Mouse (Mus musculus) kidney, postnatal 0 days (tissue): ENCODE measurements around the gene Tbc1d23. TPM values are rescaled to one million over a fixed set of nuclear protein-coding genes. Genes with fewer than 3 reads are reported as not detected.

Experiments
- ATAC-seq: fragments of 200-750 bp; cut with Nextera tagmentation; replicated peaks from 2 replicates; pipeline ENCODE4 v1.8.0; 2017; ENCODE audit warnings: low read depth, moderate number of reproducible peaks, moderate TSS enrichment, moderate library complexity; ENCODE audit not compliant: low FRiP score
- DNase-seq: peaks from one replicate; pipeline ENCODE4 v3.0.0-alpha.2; 2016; ENCODE audit warnings: low spot score
- H3K27ac ChIP-seq: fragments of 300-500 bp; sonication (generic); 2 replicates; pipeline ENCODE4 v1.5.1; 2014; ENCODE audit warnings: mild to moderate bottlenecking
- H3K27me3 ChIP-seq: fragments of 300-500 bp; sonication (generic); 2 replicates; pipeline ENCODE4 v1.6.1; 2014; ENCODE audit warnings: low read length, mixed read lengths; ENCODE audit not compliant: insufficient read depth
- H3K36me3 ChIP-seq: fragments of 300-500 bp; sonication (generic); 2 replicates; pipeline ENCODE4 v1.6.1; 2014; ENCODE audit warnings: low read length, mixed read lengths; ENCODE audit not compliant: insufficient read depth
- H3K4me1 ChIP-seq: fragments of 300-500 bp; sonication (generic); replicated peaks from 2 replicates; pipeline ENCODE4 v1.6.1; 2014; ENCODE audit warnings: antibody characterized with exemption, low read length, mixed read lengths; ENCODE audit not compliant: insufficient read depth
- H3K4me2 ChIP-seq: fragments of 300-500 bp; sonication (generic); 2 replicates; pipeline ENCODE4 v1.6.1; 2014; ENCODE audit warnings: mild to moderate bottlenecking, low read length, moderate library complexity, mixed read lengths
- H3K4me3 ChIP-seq: fragments of 300-500 bp; sonication (generic); replicated peaks from 2 replicates; pipeline ENCODE4 v1.5.1; 2014; ENCODE audit warnings: low read depth, low read length
- H3K9ac ChIP-seq: fragments of 300-500 bp; sonication (generic); 2 replicates; pipeline ENCODE4 v1.6.1; 2014; ENCODE audit warnings: low read depth, low read length
- H3K9me3 ChIP-seq: fragments of 300-500 bp; sonication (generic); replicated peaks from 2 replicates; pipeline ENCODE4 v1.6.1; 2016; ENCODE audit warnings: low read length, inconsistent platforms, mixed read lengths
- CTCF ChIP-seq: IDR thresholded peaks from 2 replicates; pipeline ENCODE4 v1.5.1; 2016; ENCODE audit warnings: antibody characterized with exemption, low read depth, mild to moderate bottlenecking, moderate library complexity
- WGBS: fragments of 180-500 bp; shearing (Covaris S2); extraction: QIAGEN DNeasy Blood & Tissue Kit; methylation state at CpG from one replicate; pipeline ENCODE4 v1.1.7; 2014; 5-methylcytosine and 5-hydroxymethylcytosine counted together
- polyA plus RNA-seq: library from polyadenylated mRNA; unstranded; fragments of >200 nt; fragmentation: Nextera tagmentation; extraction: Ambion mirVana; gene quantifications from 2 replicates; pipeline ENCODE4 v1.2.1, GENCODE M21; 2015

Gene Tbc1d23
- polyA plus RNA-seq = 22.5 and 24.7 TPM in 2 replicates

DNA sequence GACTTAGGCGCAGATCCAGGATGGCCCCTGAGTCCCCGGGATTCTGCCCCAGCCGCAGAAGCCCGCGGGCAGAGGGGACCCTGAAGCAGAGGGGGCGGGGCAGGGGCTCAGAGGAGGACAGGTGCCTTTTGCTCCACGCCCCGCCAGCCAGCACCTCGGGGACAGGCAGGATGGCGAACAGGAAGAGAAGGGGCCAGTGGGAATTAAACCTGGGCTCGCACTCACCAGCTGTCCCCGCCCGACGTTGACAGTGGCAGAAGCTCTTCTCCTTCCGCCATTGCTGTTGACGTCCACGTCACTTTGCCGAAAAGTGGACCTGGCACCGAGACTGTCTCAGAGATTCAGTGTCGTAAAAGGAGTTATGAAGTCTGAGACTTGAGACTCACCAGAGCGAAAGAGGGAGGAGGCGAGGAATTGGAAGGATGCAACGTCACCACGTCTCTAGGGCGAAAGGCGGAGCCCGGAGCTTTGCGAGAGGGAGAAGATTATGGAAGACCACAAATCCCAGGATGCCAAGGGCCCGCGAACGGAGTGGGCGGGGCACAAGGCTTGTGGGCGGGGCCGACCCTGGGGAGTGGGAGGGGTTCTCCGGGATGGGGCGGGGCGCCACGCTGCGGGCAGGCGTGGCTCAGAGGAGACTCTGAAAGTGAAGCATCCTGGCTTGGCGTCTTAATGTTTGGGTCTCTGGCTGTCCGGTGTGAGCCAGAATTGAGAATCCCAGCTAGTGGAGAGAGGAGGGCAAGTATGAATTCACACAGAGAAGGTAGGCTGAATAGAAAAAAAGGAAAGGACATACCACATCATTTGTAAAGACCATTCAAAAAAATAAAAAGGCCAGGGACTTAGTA lies at the start of gene Tbc1d23:
Tbc1d23 (minus strand) TSS at position 416 of the 848 bp plus-strand sequence.
- peak; percentile 100 for DNase-seq
- Histone ChIP-seq H3K4me2 (peak within 1 kb of the TSS; percentile 60), H3K9me3 (no peaks in the 10 kb centered on the region), H3K27ac (peak within 1 kb of the TSS; percentile 76), H3K4me3 (peak within 1 kb of the TSS; percentile 92), H3K4me1 (no peaks in the 10 kb centered on the region), H3K9ac (peak within 1 kb of the TSS; percentile 76), H3K27me3 (no peaks in the 10 kb centered on the region), H3K36me3 (no peaks in the 10 kb centered on the region)
- TF ChIP-seq CTCF = no peak
- under 1% methylated on average over 42 of the region's 42 CpGs for WGBS
- peak; percentile 100 for ATAC-seq

DNA sequence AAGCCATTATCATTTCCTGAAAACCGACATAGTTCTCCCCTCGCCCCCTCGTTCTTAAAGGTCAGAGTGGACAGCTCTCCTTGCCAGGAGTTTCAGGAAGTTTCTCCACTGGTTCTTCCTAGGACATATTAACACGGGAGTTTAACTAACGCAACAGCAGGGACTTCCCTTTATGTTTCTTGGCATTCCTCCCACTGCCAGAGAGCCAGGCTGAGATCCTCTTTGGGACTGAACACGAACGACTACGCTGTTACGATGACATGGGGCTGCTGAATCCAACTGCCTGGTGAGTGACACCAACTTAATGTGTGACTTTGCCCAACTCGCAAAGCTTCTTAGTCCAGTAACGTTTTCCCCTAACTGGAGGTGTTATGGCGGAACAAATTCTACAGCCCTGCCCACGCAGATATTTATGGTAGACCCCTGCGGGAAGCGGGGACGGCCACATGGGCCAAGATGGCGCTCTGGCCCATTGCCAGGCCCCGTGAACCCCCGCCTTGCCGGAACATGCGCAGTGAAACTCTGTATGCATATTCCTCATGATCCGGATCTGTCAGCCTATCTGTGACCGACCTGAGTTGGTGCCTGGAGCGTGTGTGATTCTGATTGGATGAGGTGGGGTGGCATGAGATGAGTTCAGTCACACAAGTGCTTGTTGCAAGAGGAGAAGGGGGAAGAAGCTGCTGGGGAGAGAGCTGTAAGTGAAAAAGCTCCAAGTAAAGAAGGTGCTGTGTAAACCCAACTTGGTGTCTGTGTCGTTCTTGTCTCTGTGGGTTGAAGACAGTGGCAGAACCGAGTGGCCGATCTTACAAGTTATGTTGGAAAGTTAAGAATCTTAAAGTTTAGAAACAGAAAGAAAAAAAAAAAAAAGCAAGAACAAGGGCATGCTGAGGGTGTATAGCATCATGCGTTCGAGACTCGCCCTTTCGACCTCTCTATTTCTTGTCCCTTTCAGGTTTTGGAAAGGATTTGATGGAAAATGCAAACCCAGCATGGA lies 49.2 kb upstream of the Tbc1d23 start:
- Histone ChIP-seq H3K4me3 (no peak overlapping the region), H3K9me3 (no peaks in the 10 kb centered on the region), H3K9ac (no peak overlapping the region), H3K27me3 (no peaks in the 10 kb centered on the region), H3K27ac (no peak overlapping the region), H3K36me3 (no peaks in the 10 kb centered on the region), H3K4me1 (no peaks in the 10 kb centered on the region), H3K4me2 (no peak overlapping the region)
- no peak for TF ChIP-seq CTCF
- WGBS = 82% methylated on average over 31 of the region's 31 CpGs
- ATAC-seq (no peak), DNase-seq (peak; percentile 28)

DNA sequence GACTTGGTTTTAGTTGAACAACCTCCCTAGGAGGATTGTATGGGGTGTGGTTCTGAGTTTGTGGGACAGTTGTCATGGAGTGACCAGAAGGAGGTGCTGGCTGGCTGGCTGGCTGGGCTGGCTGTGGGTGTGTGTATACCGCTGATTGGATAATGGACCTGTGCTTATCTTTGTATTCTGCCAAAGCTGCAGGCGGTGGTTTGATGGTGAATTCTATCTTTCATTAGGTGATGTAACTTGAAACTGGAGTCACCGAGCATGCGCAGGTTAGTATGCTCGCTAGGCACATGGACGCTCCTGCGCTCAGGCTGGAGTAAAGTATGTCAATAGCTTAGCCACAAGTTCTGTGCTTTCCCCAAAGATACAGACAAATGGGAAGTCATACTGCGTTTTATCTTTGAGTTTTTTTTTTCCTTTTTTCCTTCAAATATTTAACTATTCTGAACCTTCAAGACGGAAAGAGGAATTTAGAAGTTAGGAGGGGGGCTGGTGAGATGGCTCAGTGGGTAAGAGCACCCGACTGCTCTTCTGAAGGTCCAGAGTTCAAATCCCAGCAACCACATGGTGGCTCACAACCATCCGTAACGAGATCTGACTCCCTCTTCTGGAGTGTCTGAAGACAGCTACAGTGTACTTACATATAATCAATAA lies 47.8 kb upstream of the Tbc1d23 start:
- WGBS = 86% methylated on average over 10 of the region's 12 CpGs

DNA sequence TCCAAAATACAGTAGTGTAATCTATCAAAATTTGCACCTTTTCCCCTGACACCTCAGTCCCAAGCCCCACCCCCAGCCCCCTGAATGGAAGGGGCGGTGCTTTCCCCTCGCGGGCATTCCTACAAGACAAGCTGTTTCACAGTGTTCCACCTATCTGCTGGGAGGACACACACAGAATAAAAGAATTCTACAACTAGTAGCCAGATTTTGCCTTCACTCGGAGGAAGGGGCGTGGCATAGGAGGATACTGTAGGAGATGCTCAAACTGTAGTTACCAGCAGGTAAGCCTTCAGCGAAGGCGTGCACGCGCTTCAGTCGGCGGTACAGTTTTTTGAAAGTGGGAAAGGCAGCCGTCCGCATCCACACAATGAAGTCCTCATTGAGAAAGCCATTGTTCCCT lies 38.4 kb upstream of the Tbc1d23 start:
- Histone ChIP-seq H3K4me2 (no peak overlapping the region), H3K27me3 (no peaks in the 10 kb centered on the region), H3K36me3 (no peaks in the 10 kb centered on the region), H3K9me3 (no peaks in the 10 kb centered on the region), H3K4me3 (no peak overlapping the region), H3K4me1 (no peaks in the 10 kb centered on the region), H3K27ac (no peak overlapping the region), H3K9ac (no peak overlapping the region)
- no peak for DNase-seq
- no peak for ATAC-seq
- TF ChIP-seq CTCF = no peak
- 91% methylated on average over 13 of the region's 13 CpGs for WGBS

More for the DNA sequence above, 47.8 kb upstream of the Tbc1d23 start:
- Histone ChIP-seq H3K4me1 (no peaks in the 10 kb centered on the region), H3K9me3 (no peaks in the 10 kb centered on the region), H3K4me3 (no peak overlapping the region), H3K9ac (no peak overlapping the region), H3K36me3 (no peaks in the 10 kb centered on the region), H3K4me2 (no peak overlapping the region), H3K27ac (no peak overlapping the region), H3K27me3 (no peaks in the 10 kb centered on the region)
- TF ChIP-seq CTCF = peak; percentile 7; the same call in 1 of the 2 replicates
- ATAC-seq (no peak), DNase-seq (no peak)

DNA sequence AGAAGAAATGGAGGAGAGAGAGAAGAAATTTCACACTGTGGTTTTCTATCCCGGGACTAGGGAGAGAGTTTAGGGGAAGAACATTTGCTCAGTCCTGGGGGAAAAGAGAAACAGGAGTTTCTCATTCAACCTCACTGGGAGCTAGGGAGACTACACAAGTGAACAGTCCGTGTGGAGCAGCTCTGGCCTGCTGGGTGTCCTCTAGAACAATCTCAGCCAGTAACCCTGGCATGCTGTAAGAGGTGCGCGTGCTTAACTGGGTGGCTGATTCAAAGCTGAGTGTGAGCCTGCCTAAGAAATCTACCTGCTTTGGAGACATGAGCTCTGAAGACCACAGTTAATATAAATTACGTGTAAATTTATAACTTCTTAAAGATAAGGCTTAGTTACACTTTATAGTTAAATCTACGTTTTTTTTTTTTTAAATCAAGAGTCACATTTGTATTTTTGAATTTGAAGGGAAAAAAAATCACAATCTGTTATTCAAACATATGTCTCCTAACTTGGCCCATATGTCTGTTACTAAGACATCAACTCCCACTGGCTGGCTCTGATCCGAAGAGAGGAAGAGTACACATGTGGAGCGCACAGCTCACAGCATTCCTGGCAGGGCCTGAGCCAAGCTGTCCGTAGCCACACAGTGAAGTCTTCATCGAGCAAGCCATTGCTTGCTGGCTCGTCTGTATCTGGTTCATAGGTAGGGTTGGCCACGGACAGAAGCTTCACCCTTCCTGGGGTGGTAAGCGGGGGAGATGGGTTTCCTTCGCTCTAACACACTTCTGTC lies 36.9 kb upstream of the Tbc1d23 start:
- no peaks in the 10 kb centered on the region for H3K36me3 ChIP-seq
- H3K9me3 ChIP-seq = no peaks in the 10 kb centered on the region
- no peak overlapping the region for H3K4me3 ChIP-seq
- no peak overlapping the region for H3K9ac ChIP-seq
- no peaks in the 10 kb centered on the region for H3K4me1 ChIP-seq
- WGBS = 82% methylated on average over 14 of the region's 14 CpGs
- H3K27ac ChIP-seq = no peak overlapping the region
- no peak for TF ChIP-seq CTCF
- H3K4me2 ChIP-seq = no peak overlapping the region
- ATAC-seq (no peak), DNase-seq (no peak)
- H3K27me3 ChIP-seq = no peaks in the 10 kb centered on the region
